Mouse (Mus musculus): Measurements from ENCODE around the gene Gm17482.

GRCm38 (mm10) chr6:115225519-115225918 is 1.6 kb upstream of the Gm17482 start:
- TF ChIP-seq CTCF (IDR thresholded peaks at IDR 0.05; ENCODE audit: low read depth, low read length) (no peak), POLR2A (IDR thresholded peaks at IDR 0.05; ENCODE audit: insufficient read depth, low read length) (no peak)
